Mouse (Mus musculus) thymus, adult 2 months (tissue): ENCODE measurements around the gene Nars2.

Source experiments
- CTCF ChIP-seq: fragments of 200-500 bp; IDR thresholded peaks from 2 replicates; pipeline ENCODE4 v1.5.1; 2012; ENCODE audit warnings: mild to moderate bottlenecking, control low read depth, low read length, moderate library complexity, borderline replicate concordance; ENCODE audit not compliant: control insufficient read depth, poor library complexity, insufficient read depth; ENCODE audit errors: extremely low read depth
- POLR2A ChIP-seq: fragments of 200-500 bp; IDR thresholded peaks from 2 replicates; pipeline ENCODE4 v1.6.1; 2012; ENCODE audit warnings: mild to moderate bottlenecking, low read length, control low read depth, moderate library complexity; ENCODE audit not compliant: control insufficient read depth, poor library complexity, insufficient read depth; ENCODE audit errors: extremely low read depth

DNA sequence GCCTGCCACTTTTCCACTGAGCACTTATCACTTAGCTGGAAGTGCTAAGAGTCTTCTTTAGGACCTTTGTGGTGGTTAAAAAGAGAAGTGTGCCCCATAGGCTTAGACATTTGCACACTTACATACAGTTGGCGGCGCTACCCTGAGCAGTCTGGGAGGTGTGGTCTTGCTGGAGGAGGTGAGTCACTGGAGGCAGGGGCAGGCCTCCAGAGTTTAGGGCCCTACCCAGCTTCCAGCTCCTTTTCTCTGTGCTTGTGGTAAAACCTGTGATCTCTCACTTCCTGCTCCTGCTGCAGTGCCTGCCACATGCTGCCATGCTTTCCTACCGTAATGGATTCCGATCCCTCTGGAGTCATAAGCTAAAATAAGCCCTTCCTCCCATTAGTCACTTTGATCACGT lies 24.6 kb downstream of the Nars2 start:
- TF ChIP-seq POLR2A (no peak), CTCF (no peak)
